ENCODE assay signal across 21 mouse cellular contexts in the genomic region with DNA sequence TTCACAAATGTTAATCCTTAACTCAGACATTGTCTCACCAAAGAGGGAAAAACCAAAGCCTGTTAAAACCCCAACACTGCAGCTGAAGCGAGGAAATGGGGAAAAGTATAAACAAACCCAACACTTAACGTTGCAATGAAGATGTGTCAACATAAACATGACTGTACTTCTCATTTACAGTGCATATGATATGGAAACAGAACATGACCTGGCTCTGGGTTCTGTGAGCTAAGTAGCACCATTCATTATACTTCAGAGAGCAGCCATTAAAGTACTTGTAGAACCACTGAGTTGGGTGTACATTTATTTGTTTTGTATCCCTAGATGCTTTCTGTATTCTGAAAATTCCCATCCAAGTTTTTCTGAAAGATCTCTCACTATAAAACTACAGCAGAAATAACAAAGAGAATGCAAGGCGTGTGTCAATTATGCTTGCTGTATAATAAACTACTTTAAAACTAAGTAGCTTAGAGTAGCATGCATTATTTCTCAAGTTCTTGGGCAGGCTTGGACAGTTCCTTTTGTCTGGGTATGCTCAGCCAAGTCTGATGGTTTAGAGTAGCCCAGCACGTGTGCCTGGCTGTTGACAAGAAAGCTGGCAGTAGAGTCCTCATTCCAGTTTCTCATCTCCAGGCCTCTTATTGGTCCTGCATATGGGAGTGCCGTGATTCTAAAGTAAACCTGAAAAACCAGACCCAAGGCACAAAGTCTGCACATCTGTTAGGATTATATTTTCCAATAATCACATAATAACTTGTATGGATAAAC.
DNase-seq lines count a peak whose midpoint lies in the region; ATAC-seq and TF ChIP-seq lines count a peak whose summit lies in the region.
"Had no signal": no experiment of that assay in that cellular context is flagged by ENCODE, and none has a peak within 500 bp of the region (broad histone marks: within the 10 kb centered on the region; RNA-seq: fewer than 3 reads in every experiment).

No protein-coding gene starts in this region.

- no peaks in the 10 kb centered on the region for H3K36me3 ChIP-seq in intestine, embryonic 15.5 days
- no peaks in the 10 kb centered on the region for H3K36me3 ChIP-seq in intestine, postnatal 0 days (ENCODE audit: control insufficient read depth, insufficient read depth)
- no peaks in the 10 kb centered on the region for H3K36me3 ChIP-seq in stomach, embryonic 14.5 days (ENCODE audit: control insufficient read depth, insufficient read depth, low read length)
- no peaks in the 10 kb centered on the region for H3K36me3 ChIP-seq in stomach, postnatal 0 days (ENCODE audit: control insufficient read depth, insufficient read depth, low read length)
- H3K36me3 ChIP-seq in intestine, embryonic 16.5 days (ENCODE audit: control insufficient read depth, insufficient read depth, low read length), result no peaks in the 10 kb centered on the region
- no peaks in the 10 kb centered on the region for H3K36me3 ChIP-seq in thymus, adult 2 months (ENCODE audit: control insufficient read depth, insufficient read depth, low read length)
- H3K36me3 ChIP-seq: embryonic facial prominence, embryonic 15.5 days; forebrain, embryonic 10.5 days; forebrain, embryonic 12.5 days had no signal

- H3K27ac ChIP-seq in intestine, embryonic 15.5 days, result no peak overlapping the region
- H3K27ac ChIP-seq in intestine, postnatal 0 days (ENCODE audit: low read depth, low read length), result no peak overlapping the region
- H3K27ac ChIP-seq in stomach, embryonic 14.5 days (ENCODE audit: low read length), result peak overlapping the region; percentile 44; the same call in 1 of the 2 replicates
- H3K27ac ChIP-seq in stomach, postnatal 0 days (replicated peaks), result no peak overlapping the region
- H3K27ac ChIP-seq in intestine, embryonic 16.5 days (ENCODE audit: low read length), result no peak overlapping the region
- H3K27ac ChIP-seq in thymus, adult 2 months (ENCODE audit: control insufficient read depth, insufficient read depth, low read length), result no peak overlapping the region
- H3K27ac ChIP-seq: embryonic facial prominence, embryonic 15.5 days; forebrain, embryonic 10.5 days; forebrain, embryonic 12.5 days had no signal

- no peaks in the 10 kb centered on the region for H3K4me1 ChIP-seq in intestine, embryonic 15.5 days (replicated peaks)
- H3K4me1 ChIP-seq in intestine, postnatal 0 days (replicated peaks; ENCODE audit: control insufficient read depth, insufficient read depth, low read length), result no peaks in the 10 kb centered on the region
- H3K4me1 ChIP-seq in stomach, embryonic 14.5 days (ENCODE audit: control insufficient read depth, insufficient read depth, low read length), result no peaks in the 10 kb centered on the region
- H3K4me1 ChIP-seq in stomach, postnatal 0 days (replicated peaks; ENCODE audit: control insufficient read depth, insufficient read depth), result no peaks in the 10 kb centered on the region
- no peaks in the 10 kb centered on the region for H3K4me1 ChIP-seq in intestine, embryonic 16.5 days (ENCODE audit: control insufficient read depth, insufficient read depth, low read length)
- no peaks in the 10 kb centered on the region for H3K4me1 ChIP-seq in thymus, adult 2 months (replicated peaks; ENCODE audit: control insufficient read depth, insufficient read depth, low read length)
- H3K4me1 ChIP-seq: embryonic facial prominence, embryonic 15.5 days; forebrain, embryonic 10.5 days; forebrain, embryonic 12.5 days had no signal

- H3K9me3 ChIP-seq in intestine, embryonic 15.5 days, result no peaks in the 10 kb centered on the region
- no peaks in the 10 kb centered on the region for H3K9me3 ChIP-seq in intestine, postnatal 0 days (ENCODE audit: control insufficient read depth)
- H3K9me3 ChIP-seq in stomach, embryonic 14.5 days (ENCODE audit: control insufficient read depth, low read depth, low read length), result no peaks in the 10 kb centered on the region
- H3K9me3 ChIP-seq in stomach, postnatal 0 days (ENCODE audit: control insufficient read depth, low read length), result no peaks in the 10 kb centered on the region
- no peaks in the 10 kb centered on the region for H3K9me3 ChIP-seq in intestine, embryonic 16.5 days (ENCODE audit: control insufficient read depth, low read length)
- H3K9me3 ChIP-seq: embryonic facial prominence, embryonic 15.5 days; forebrain, embryonic 10.5 days; forebrain, embryonic 12.5 days had no signal

- no peak overlapping the region for H3K4me2 ChIP-seq in intestine, embryonic 15.5 days (replicated peaks)
- no peak overlapping the region for H3K4me2 ChIP-seq in intestine, postnatal 0 days (replicated peaks; ENCODE audit: low read depth)
- no peak overlapping the region for H3K4me2 ChIP-seq in stomach, embryonic 14.5 days (replicated peaks; ENCODE audit: low read depth, low read length)
- no peak overlapping the region for H3K4me2 ChIP-seq in stomach, postnatal 0 days (replicated peaks; ENCODE audit: low read depth)
- H3K4me2 ChIP-seq in intestine, embryonic 16.5 days (ENCODE audit: low read depth, low read length), result no peak overlapping the region
- H3K4me2 ChIP-seq: embryonic facial prominence, embryonic 15.5 days; forebrain, embryonic 12.5 days had no signal

- H3K4me3 ChIP-seq in intestine, embryonic 15.5 days (replicated peaks), result no peak overlapping the region
- H3K4me3 ChIP-seq in intestine, postnatal 0 days (ENCODE audit: low read depth, low read length), result no peak overlapping the region
- H3K4me3 ChIP-seq in stomach, embryonic 14.5 days (ENCODE audit: low read depth, low read length), result no peak overlapping the region
- H3K4me3 ChIP-seq in stomach, postnatal 0 days (ENCODE audit: low read depth, low read length), result no peak overlapping the region
- no peak overlapping the region for H3K4me3 ChIP-seq in intestine, embryonic 16.5 days (ENCODE audit: low read length)
- no peak overlapping the region for H3K4me3 ChIP-seq in thymus, adult 2 months (ENCODE audit: control insufficient read depth, insufficient read depth, low read length)
- H3K4me3 ChIP-seq: embryonic facial prominence, embryonic 15.5 days; erythroblast, embryonic 14.5 days; forebrain, embryonic 10.5 days; forebrain, embryonic 12.5 days had no signal

- TF ChIP-seq CTCF in intestine, postnatal 0 days (IDR thresholded peaks at IDR 0.05; ENCODE audit: low read depth), result no peak
- no peak for TF ChIP-seq CTCF in stomach, postnatal 0 days (IDR thresholded peaks at IDR 0.05; ENCODE audit: low read depth)
- no peak for TF ChIP-seq CTCF in thymus, adult 2 months (IDR thresholded peaks at IDR 0.05; ENCODE audit: borderline replicate concordance, control insufficient read depth, extremely low read depth, insufficient read depth, low read length, poor library complexity)

- no peak overlapping the region for H3K9ac ChIP-seq in intestine, embryonic 15.5 days
- no peak overlapping the region for H3K9ac ChIP-seq in intestine, postnatal 0 days (ENCODE audit: low read depth, low read length)
- H3K9ac ChIP-seq in stomach, embryonic 14.5 days (replicated peaks; ENCODE audit: low read depth, low read length), result no peak overlapping the region
- no peak overlapping the region for H3K9ac ChIP-seq in stomach, postnatal 0 days (ENCODE audit: low read length)
- H3K9ac ChIP-seq in intestine, embryonic 16.5 days (ENCODE audit: low read depth, low read length), result no peak overlapping the region
- H3K9ac ChIP-seq: embryonic facial prominence, embryonic 15.5 days; forebrain, embryonic 12.5 days had no signal

- no peaks in the 10 kb centered on the region for H3K27me3 ChIP-seq in intestine, embryonic 15.5 days (replicated peaks)
- no peaks in the 10 kb centered on the region for H3K27me3 ChIP-seq in intestine, postnatal 0 days (replicated peaks; ENCODE audit: control insufficient read depth, insufficient read depth, low read length)
- H3K27me3 ChIP-seq in stomach, embryonic 14.5 days (ENCODE audit: control insufficient read depth, insufficient read depth, low read length), result no peaks in the 10 kb centered on the region
- H3K27me3 ChIP-seq in stomach, postnatal 0 days (ENCODE audit: control insufficient read depth, insufficient read depth, low read length), result no peaks in the 10 kb centered on the region
- no peaks in the 10 kb centered on the region for H3K27me3 ChIP-seq in intestine, embryonic 16.5 days (replicated peaks; ENCODE audit: control insufficient read depth, insufficient read depth, low read length)
- H3K27me3 ChIP-seq in thymus, adult 2 months (ENCODE audit: control insufficient read depth, insufficient read depth, low read length), result no peaks in the 10 kb centered on the region
- H3K27me3 ChIP-seq: embryonic facial prominence, embryonic 15.5 days; forebrain, embryonic 12.5 days had no signal

- TF ChIP-seq POLR2A in thymus, adult 2 months (IDR thresholded peaks at IDR 0.05; ENCODE audit: control insufficient read depth, extremely low read depth, insufficient read depth, low read length, poor library complexity), result no peak

- no peak for TF ChIP-seq EP300 in stomach, postnatal 0 days (optimal IDR thresholded peaks at IDR 0.05)

- 45% methylated on average over 5 of the region's 5 CpGs for WGBS in intestine, embryonic 15.5 days
- WGBS in intestine, postnatal 0 days, result 43% methylated on average over 5 of the region's 5 CpGs
- 35% methylated on average over 5 of the region's 5 CpGs for WGBS in stomach, embryonic 14.5 days
- 27% methylated on average over 5 of the region's 5 CpGs for WGBS in stomach, postnatal 0 days
- WGBS in intestine, embryonic 16.5 days, result 46% methylated on average over 5 of the region's 5 CpGs
- WGBS in thymus, adult 2 months, result 87% methylated on average over 5 of the region's 5 CpGs

- no peak for DNase-seq in stomach, postnatal 0 days (ENCODE audit: low spot score)
- no peak for DNase-seq in thymus, postnatal 10 days (ENCODE audit: low spot score in 2 of 2)
- DNase-seq in thymus, adult 2 months, result no peak
- DNase-seq: adrenal gland, adult 2 months; adrenal gland, postnatal 10 days; adrenal gland, postnatal 25 days; cerebellum, adult 11 months; cerebellum, adult 18-20 months; cerebellum, adult 8-10 months; cerebellum, adult 9-11 months; cerebellum, postnatal 36 days had no signal

- peak; percentile 59; the same call in 1 of the 2 replicates for ATAC-seq in intestine, embryonic 15.5 days
- no peak for ATAC-seq in intestine, postnatal 0 days
- peak; percentile 46; the same call in 1 of the 2 replicates for ATAC-seq in stomach, embryonic 14.5 days (ENCODE audit: insufficient number of reproducible peaks, insufficient read depth, low FRiP score, low read depth)
- ATAC-seq in stomach, postnatal 0 days (ENCODE audit: low FRiP score, low TSS enrichment), result no peak
- peak; percentile 63; the same call in 1 of the 2 replicates for ATAC-seq in intestine, embryonic 16.5 days
- ATAC-seq: forebrain, embryonic 14.5 days; forebrain, embryonic 16.5 days had no signal

Comparison
In these comparisons a context has a peak if more than half of its experiments do, and no peak if none do; other contexts are left out.
1. ATAC-seq: peak in intestine, embryonic 15.5 days (single experiment), stomach, embryonic 14.5 days (single experiment) and intestine, embryonic 16.5 days (single experiment); none in intestine, postnatal 0 days (single experiment) and stomach, postnatal 0 days (single experiment).